Mouse (Mus musculus) gastrocnemius, postnatal 10 days (tissue): ENCODE data around the gene Fbrsl1. TPM values are rescaled to one million over a fixed set of nuclear protein-coding genes. Genes with fewer than 3 reads are reported as not detected.

Experiments used
- DNase-seq: peaks from one replicate; pipeline ENCODE4 v3.0.0; 2021; ENCODE audit warnings: mixed read lengths
- total RNA-seq, 2 experiments: library from RNA; stranded (reverse); gene quantifications; 2 replicates each; pipeline ENCODE4 v1.2.3; 2021

Gene Fbrsl1
- total RNA-seq, 2 experiments from 2014 or later: 33.5 to 37.7 TPM

DNA sequence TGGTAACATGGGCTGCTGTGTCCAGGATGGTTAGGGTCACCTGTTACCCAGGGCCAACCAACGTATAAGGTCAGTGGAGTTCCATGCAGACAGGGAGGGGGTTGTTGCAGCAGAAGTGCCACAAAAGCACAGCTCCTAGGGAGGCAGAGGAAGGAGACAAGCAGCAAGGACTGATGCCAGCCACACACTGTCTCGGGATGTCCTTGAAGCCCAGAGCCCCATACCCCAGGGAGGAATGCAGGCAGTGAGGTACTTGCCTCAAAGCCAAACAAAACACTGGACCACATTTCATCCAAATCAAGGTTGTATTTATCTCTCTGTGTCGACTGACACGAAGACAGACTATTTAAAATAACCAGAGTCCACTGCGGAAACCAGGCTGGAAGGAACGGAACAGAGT is 86.8 kb downstream of the Fbrsl1 start:
- DNase-seq: no peak

DNA sequence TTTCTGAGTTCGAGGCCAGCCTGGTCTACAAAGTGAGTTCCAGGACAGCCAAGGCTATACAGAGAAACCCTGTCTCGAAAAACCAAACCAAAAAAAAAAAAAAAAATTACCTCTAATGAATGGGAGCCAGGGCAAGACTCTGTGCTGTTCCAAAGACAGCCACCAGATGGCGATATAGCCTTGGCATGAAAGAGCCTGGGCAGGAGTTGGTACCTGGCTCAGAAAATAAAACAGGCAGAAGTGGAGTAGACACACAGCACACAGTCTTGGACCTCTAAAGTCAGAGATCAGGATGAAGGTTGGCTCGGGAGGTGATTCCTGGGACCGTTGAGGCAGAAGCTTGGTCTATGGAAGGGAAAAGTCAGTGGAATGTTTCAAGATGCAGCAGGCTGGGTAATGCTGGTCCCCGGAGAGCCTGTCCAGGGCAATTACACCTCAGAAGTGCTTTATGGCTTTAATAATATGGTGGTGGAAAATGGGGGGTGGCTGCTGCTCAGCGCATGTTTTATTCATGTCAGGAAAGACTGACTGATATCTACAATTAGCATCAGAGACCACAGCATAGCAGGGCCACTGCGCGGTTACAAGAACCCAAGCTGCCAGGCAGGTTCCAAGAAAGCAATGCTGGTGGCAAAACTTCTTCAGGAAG is 90.6 kb downstream of the Fbrsl1 start:
- peak; percentile 84 for DNase-seq

DNA sequence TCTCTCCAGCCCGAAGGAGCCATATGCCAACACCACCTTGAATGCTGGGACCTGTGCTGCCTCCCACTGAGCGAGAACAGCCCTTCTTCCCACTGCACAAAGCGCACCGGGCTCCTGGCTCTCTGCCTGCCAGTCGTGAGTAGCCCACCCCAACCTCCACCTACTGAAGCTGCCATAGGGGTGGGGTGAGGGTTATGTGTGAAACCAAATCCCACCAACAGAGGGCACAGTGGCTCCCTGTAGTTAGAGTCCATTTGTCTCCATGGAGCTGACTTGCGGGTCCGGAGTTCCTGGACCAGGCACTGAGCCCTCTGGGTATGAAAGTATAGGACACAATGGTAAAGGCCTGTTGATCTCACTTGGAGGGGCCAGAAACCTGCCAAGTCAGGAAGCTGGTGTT is 93.6 kb downstream of the Fbrsl1 start:
- DNase-seq: peak; percentile 38

DNA sequence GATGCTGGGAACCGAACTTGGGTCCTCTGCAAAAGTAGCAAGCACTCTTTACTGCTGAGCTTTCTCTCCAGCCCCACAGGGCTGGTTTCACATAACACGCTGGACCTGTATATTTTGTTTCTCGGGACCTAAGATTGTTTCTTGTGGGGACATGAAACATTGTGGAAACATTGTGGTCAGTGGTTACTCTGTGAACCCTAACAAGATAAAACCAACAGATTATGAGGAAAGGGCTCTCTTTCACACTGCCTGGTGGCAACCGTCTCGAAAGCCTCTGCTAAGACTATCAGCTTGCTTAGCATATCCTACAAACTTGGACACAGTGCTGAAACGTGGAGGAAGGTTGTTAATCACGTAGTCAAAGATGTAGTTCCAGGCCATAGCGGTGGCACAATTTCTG is 101.3 kb downstream of the Fbrsl1 start:
- DNase-seq: no peak

DNA sequence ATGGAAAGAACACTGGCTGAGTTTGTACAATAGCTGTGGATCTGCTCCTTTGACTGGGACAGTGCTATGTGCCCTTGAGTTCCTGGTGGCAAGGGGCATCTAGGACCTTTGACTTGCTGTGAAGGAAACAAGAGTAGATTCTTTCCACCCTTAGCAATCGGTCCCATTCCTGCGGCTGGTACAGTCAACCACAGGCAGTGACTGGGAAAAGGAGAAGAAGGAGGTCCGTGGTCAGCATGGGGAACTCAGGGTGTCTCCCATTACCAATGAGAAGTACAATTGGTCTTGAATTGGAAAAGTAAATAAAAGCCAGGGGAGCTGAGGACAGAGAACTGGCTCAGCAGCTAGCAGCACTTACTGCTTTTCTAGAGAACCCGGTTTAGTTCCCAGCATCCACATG is 102.8 kb downstream of the Fbrsl1 start:
- DNase-seq: no peak

DNA sequence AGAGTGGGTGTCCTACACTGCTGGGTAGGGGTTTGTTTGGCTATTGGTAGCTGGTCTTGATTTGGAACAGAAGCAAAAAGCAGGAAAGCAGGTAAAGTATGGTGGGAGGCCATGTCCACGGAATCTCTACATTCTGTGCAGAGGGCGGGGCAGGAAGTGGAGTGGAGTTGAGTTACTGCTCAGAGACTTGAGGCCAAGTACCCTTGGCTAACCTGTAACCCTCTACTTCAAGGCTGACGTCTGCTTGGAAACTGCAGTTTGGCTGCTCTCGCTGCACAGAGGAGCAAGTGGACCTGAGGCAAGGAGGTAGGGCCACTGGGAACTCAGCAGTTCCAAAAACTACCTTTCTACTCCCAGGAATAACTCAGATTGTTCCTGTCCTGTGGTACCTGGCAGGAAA is 103.8 kb downstream of the Fbrsl1 start, which contains the start of gene Lrcol1:
TSS of gene Lrcol1 (plus strand) at position 207 of the 400 bp plus-strand sequence.
- DNase-seq: no peak

DNA sequence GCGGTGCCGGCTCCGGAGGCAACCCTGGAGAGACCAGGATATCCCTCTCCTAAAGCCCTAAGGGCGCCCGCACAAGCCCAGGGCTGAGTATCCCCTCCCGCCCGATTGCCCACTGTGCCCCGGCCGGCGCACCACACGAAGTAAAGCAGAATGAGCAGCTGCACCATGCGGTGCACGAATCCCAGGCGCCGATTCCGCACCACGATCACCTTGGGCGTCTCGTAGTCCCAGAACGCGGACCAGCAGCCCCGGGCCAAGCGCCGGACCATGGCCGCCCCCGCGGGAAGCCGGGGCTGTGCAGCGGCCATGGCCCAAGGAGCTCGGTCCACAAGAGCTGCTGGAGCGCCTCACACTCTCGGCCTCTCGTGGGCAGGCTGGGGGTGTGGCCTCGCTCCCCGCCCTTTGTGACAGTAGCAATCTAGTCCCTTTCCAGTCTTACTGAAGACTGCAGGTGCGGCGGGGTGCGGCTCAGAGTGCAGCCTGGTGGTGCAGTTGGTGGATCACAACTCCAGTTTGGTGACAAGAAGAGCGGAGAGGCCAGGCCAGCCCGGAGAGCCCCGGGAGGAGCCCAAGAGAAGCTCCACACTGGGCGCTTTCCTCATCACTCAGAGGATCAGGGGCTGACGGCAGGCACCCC is 105.5 kb downstream of the Fbrsl1 start, which contains the start of gene P2rx2:
TSS of gene P2rx2 (minus strand) at position 565 of the 637 bp plus-strand sequence.
- peak; percentile 40 for DNase-seq

DNA sequence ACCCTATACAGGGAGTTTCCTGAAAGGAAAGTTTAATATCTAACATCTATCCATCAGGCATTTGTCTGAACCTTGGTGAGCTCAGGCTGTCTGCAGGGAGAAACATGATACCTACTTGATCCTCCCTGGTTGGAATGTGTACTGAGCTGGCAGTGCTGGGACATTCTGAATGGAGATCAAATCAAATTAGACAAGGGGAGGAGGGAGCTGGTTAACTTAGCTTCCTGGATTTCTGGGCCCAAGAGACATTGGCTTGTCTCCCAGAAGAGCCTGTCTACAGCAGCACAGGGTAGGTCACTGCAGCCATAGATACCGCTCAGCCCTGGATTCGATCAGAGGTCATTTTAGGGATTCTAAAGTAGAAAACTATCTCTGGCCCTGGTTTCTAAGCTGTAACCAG is 109.5 kb downstream of the Fbrsl1 start:
- no peak for DNase-seq

DNA sequence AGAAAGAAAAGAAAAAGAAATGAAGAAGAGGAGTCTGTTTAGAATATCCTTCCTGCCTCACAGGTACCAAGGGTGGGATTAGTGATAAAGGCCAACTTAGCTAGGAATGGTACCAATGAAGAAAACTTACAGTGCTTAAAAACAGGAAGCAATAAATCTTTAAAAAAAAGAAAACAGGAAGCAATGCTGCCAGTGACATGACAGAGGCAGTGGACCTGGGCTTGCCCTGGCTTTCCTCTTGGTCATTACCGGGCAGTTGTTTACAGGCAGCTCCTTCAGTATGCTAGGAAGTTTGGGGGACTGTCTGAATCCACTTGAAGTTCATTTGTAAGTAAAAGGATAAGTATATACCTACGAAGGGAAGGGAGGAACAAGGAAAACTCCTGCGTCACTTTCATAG is 117.8 kb downstream of the Fbrsl1 start:
- no peak for DNase-seq

DNA sequence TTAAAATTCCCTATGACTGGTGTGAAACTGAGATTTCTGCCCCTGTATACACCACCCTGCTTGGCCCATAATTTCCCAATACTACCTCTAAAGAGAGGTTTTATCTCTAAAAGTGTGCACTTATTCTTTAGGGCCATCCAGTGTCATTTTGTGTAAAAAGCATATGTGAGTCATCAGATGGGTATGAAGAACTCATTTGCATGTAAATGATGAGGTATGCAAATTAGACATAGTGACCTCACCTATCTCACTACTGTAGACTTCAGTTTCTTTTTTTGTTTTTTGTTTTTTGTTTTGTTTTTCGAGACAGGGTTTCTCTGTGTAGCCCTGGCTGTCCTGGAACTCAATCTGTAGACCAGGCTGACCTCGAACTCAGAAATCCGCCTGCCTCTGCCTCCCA is 135.2 kb downstream of the Fbrsl1 start:
- DNase-seq: no peak

Other genes starting within 250 kb of the Fbrsl1 start
- gene Ankle2, start 217.5 kb downstream of the Fbrsl1 start, total RNA-seq: 10 to 100 TPM; 23.4 to 28.1 TPM
- gene Pgam5, start 178.6 kb downstream of the Fbrsl1 start, total RNA-seq: 10 to 100 TPM; 22.6 to 26.7 TPM
- 10 to 100 TPM; 25.9 to 26.6 TPM for gene Pxmp2, start 162.3 kb downstream of the Fbrsl1 start, total RNA-seq
- gene Pole, start 162.2 kb downstream of the Fbrsl1 start, total RNA-seq: 1 to 10 TPM; 6.0 to 6.1 TPM
- not detected for gene P2rx2, start 105.3 kb downstream of the Fbrsl1 start, total RNA-seq
- not detected for gene Lrcol1, start 103.8 kb downstream of the Fbrsl1 start, total RNA-seq
- gene Galnt9, start 95.9 kb upstream of the Fbrsl1 start, total RNA-seq: under 1 TPM in 1 of 2 experiments, not detected in 1; 0.11 TPM
- gene Noc4l, start 204.9 kb upstream of the Fbrsl1 start, total RNA-seq: 10 to 100 TPM; 15.5 to 16.9 TPM
- gene Ddx51, start 204.9 kb upstream of the Fbrsl1 start, total RNA-seq: 10 to 100 TPM in 1 of 2 experiments, 1 to 10 TPM in 1; 9.5 to 10.8 TPM